Mouse (Mus musculus): ENCODE results near the gene Plekhh1. TPM values are rescaled to one million over a fixed set of nuclear protein-coding genes. Genes with fewer than 3 reads are reported as not detected.

The Plekhh1 gene
- total and polyA plus RNA-seq, 3 experiments, result 0.27 to 1.9 (median 0.69) TPM

GRCm38 (mm10) chr12:78983296-78984034 is 45.5 kb upstream of the Plekhh1 start:
- H3K36me3 ChIP-seq (replicated peaks in 1 of 2; ENCODE audit: control insufficient read depth in 1 of 2, insufficient read depth in 1 of 2, low read length in 1 of 2), result no peaks in the 10 kb centered on the region
- peaks cover 14 to 41% of the 10 kb centered on the region in 2 experiments for H3K4me1 ChIP-seq (ENCODE audit: control insufficient read depth in 1 of 2, insufficient read depth in 2 of 2)
- in situ Hi-C loops (cut with MboI; ENCODE audit: low pct_ligation_motif_present, low pct_unique_long_range_greater_than_20kb, low sequenced_read_pairs), result no loop called here
- H3K27me3 ChIP-seq (replicated peaks), result no peaks in the 10 kb centered on the region
- 0 out of 2 replicates have a peak, but pooled peaks cover 2% of the 10 kb centered on the region for H3K79me2 ChIP-seq (replicated peaks; ENCODE audit: control insufficient read depth, extremely low read depth, insufficient read depth, poor library complexity, severe bottlenecking)
- no peaks in the 10 kb centered on the region for H3K9me3 ChIP-seq (replicated peaks; ENCODE audit: low read length)
- TF ChIP-seq KAT2A (IDR thresholded peaks at IDR 0.05; ENCODE audit: insufficient replicate concordance, low read length) (no peak), ZKSCAN1 (IDR thresholded peaks at IDR 0.05; ENCODE audit: borderline replicate concordance, low read depth, low read length) (no peak), ZNF384 (IDR thresholded peaks at IDR 0.05; ENCODE audit: low read depth, low read length) (no peak), SIN3A (IDR thresholded peaks at IDR 0.05; ENCODE audit: low read length) (no peak), UBTF (IDR thresholded peaks at IDR 0.05; ENCODE audit: low read depth, low read length) (no peak), USF1 (IDR thresholded peaks at IDR 0.05; ENCODE audit: low read depth, low read length) (no peak), MEF2A (IDR thresholded peaks at IDR 0.05; ENCODE audit: borderline replicate concordance, low read depth, low read length) (no peak), RCOR1 (conservative IDR thresholded peaks at IDR 0.05; ENCODE audit: low read depth, low read length) (no peak), SMC3 (IDR thresholded peaks at IDR 0.05; ENCODE audit: low read depth, low read length) (no peak), IRF4 (IDR thresholded peaks at IDR 0.05; ENCODE audit: low read depth, low read length) (no peak), CHD2 (IDR thresholded peaks at IDR 0.05; ENCODE audit: low read length) (no peak), JUN (IDR thresholded peaks at IDR 0.05; ENCODE audit: insufficient read depth, low read depth, low read length) (no peak), ETS1 (conservative IDR thresholded peaks at IDR 0.05; ENCODE audit: low read depth, low read length) (no peak), HCFC1 (IDR thresholded peaks at IDR 0.05; ENCODE audit: low read depth, low read length) (no peak), CTCF (conservative IDR thresholded peaks at IDR 0.05 in 1 of 2, IDR thresholded peaks at IDR 0.05 in 1 of 2; ENCODE audit: low read depth in 2 of 2, low read length in 2 of 2) (no peak), NELFE (IDR thresholded peaks at IDR 0.05; ENCODE audit: low read depth, low read length) (no peak), GABPA (IDR thresholded peaks at IDR 0.05; ENCODE audit: insufficient replicate concordance, low read depth, low read length) (no peak)
- no peak for DNase-seq (ENCODE audit: extremely low read depth)
- H3K27ac ChIP-seq (ENCODE audit: insufficient read depth, low read depth), result no peak overlapping the region
- no peak overlapping the region for H3K4me2 ChIP-seq (ENCODE audit: insufficient read depth, low read depth, poor library complexity, severe bottlenecking)
- no peak overlapping the region for H3K9ac ChIP-seq (ENCODE audit: insufficient read depth, low read depth)
- H3K4me3 ChIP-seq (replicated peaks in 1 of 3; ENCODE audit: low read depth in 2 of 3, low read length in 2 of 3, poor library complexity in 1 of 3), result no peak overlapping the region
- dilution Hi-C loops (cut with MboI; ENCODE audit: extremely low pct_ligation_motif_present, extremely low pct_unique_long_range_greater_than_20kb, low sequenced_read_pairs), result no loop called here

- in situ Hi-C loops (cut with MboI; ENCODE audit: low pct_ligation_motif_present, low pct_unique_long_range_greater_than_20kb, low sequenced_read_pairs), result no loop called here
- no peak overlapping the region for H3K4me3 ChIP-seq (replicated peaks in 1 of 3; ENCODE audit: low read depth in 2 of 3, low read length in 2 of 3, poor library complexity in 1 of 3)
- H3K9me3 ChIP-seq (replicated peaks; ENCODE audit: low read length), result no peaks in the 10 kb centered on the region
- H3K9ac ChIP-seq (ENCODE audit: insufficient read depth, low read depth), result no peak overlapping the region
- dilution Hi-C loops (cut with MboI; ENCODE audit: extremely low pct_ligation_motif_present, extremely low pct_unique_long_range_greater_than_20kb, low sequenced_read_pairs), result no loop called here
- no peak overlapping the region for H3K4me2 ChIP-seq (ENCODE audit: insufficient read depth, low read depth, poor library complexity, severe bottlenecking)
- 0 out of 2 replicates have a peak, but pooled peaks cover 2% of the 10 kb centered on the region for H3K79me2 ChIP-seq (replicated peaks; ENCODE audit: control insufficient read depth, extremely low read depth, insufficient read depth, poor library complexity, severe bottlenecking)
- no peak overlapping the region for H3K27ac ChIP-seq (ENCODE audit: insufficient read depth, low read depth)
- no peaks in the 10 kb centered on the region for H3K36me3 ChIP-seq (replicated peaks in 1 of 2; ENCODE audit: control insufficient read depth in 1 of 2, insufficient read depth in 1 of 2, low read length in 1 of 2)
- DNase-seq (ENCODE audit: extremely low read depth), result no peak
- no peaks in the 10 kb centered on the region for H3K27me3 ChIP-seq (replicated peaks)
- peaks cover 14 to 40% of the 10 kb centered on the region in 2 experiments for H3K4me1 ChIP-seq (ENCODE audit: control insufficient read depth in 1 of 2, insufficient read depth in 2 of 2)
- TF ChIP-seq JUND (conservative IDR thresholded peaks at IDR 0.05; ENCODE audit: low read depth, low read length), result no peak
- TF ChIP-seq GABPA (IDR thresholded peaks at IDR 0.05; ENCODE audit: insufficient replicate concordance, low read depth, low read length), result no peak
- no peak for TF ChIP-seq BHLHE40 (IDR thresholded peaks at IDR 0.05; ENCODE audit: low read depth, low read length)
- no peak for TF ChIP-seq UBTF (IDR thresholded peaks at IDR 0.05; ENCODE audit: low read depth, low read length)
- TF ChIP-seq SIN3A (IDR thresholded peaks at IDR 0.05; ENCODE audit: low read length), result no peak
- no peak for TF ChIP-seq HCFC1 (IDR thresholded peaks at IDR 0.05; ENCODE audit: low read depth, low read length)
- TF ChIP-seq SMC3 (IDR thresholded peaks at IDR 0.05; ENCODE audit: low read depth, low read length), result no peak
- no peak for TF ChIP-seq MAFK (IDR thresholded peaks at IDR 0.05; ENCODE audit: insufficient replicate concordance, low read length)
- TF ChIP-seq CTCF (conservative IDR thresholded peaks at IDR 0.05 in 1 of 2, IDR thresholded peaks at IDR 0.05 in 1 of 2; ENCODE audit: low read depth in 2 of 2, low read length in 2 of 2), result no peak
- TF ChIP-seq KAT2A (IDR thresholded peaks at IDR 0.05; ENCODE audit: insufficient replicate concordance, low read length), result no peak
- no peak for TF ChIP-seq CHD1 (IDR thresholded peaks at IDR 0.05; ENCODE audit: low read depth, low read length)
- no peak for TF ChIP-seq MAZ (IDR thresholded peaks at IDR 0.05; ENCODE audit: low read depth, low read length)
- no peak for TF ChIP-seq MAX (IDR thresholded peaks at IDR 0.05; ENCODE audit: low read length)
- no peak for TF ChIP-seq USF1 (IDR thresholded peaks at IDR 0.05; ENCODE audit: low read depth, low read length)
These were observed 44.9 kb upstream of the Plekhh1 start for GRCm38 (mm10) chr12:78984035-78984432.
